Mouse (Mus musculus) hematopoietic multipotent progenitor cell, adult 10-12 weeks (in vitro differentiated cells): ENCODE results near the gene Pla2g4b. TPM values are rescaled to one million over a fixed set of nuclear protein-coding genes. Genes with fewer than 3 reads are reported as not detected.

Experiments used
- polyA plus RNA-seq: library from polyadenylated mRNA; stranded (reverse); fragments of >175 nt; gene quantifications from 2 replicates; pipeline ENCODE4 v1.2.3, GENCODE M21; 2012; ENCODE audit warnings: low replicate concordance

Gene Pla2g4b
- polyA plus RNA-seq: 11.6 and 19.0 TPM in 2 replicates

DNA sequence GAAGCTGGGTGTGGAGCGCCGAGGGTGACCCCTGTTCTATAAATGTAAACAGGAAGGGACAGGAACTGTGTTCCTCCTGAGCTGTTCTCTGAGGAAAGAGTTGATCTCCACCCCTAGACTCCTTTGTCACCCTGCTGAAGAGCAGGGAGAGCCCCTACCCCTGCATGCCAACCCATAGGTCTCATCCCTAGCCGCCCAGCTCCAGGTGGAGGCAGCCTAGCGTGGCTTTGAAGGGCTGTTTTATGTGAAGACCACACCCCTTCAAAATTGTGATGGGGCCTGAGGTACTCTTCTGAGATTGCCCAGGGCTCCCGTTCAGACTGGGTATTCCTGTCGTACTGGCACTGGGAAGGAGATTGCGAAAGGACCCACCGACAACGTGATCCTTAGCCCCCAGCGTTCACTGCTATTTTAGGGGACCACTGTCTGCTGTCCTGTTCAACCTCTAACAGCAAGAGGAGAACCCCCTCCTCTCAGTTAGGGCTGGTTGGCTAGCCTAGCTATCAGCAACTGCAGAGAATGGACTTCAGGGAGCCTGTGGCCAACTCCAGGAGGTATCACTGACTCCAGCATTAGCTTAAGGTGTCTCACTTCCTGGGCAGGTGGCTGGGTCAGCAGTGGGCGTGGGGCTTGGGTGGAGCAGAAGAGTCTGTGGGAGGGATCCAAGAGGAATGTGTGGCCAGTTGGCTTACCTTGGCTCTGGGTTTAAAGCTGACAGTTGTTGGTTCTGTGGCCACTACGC is at the start of gene Pla2g4b:
TSS of gene Pla2g4b (plus strand) at position 692 of the 742 bp plus-strand sequence.

DNA sequence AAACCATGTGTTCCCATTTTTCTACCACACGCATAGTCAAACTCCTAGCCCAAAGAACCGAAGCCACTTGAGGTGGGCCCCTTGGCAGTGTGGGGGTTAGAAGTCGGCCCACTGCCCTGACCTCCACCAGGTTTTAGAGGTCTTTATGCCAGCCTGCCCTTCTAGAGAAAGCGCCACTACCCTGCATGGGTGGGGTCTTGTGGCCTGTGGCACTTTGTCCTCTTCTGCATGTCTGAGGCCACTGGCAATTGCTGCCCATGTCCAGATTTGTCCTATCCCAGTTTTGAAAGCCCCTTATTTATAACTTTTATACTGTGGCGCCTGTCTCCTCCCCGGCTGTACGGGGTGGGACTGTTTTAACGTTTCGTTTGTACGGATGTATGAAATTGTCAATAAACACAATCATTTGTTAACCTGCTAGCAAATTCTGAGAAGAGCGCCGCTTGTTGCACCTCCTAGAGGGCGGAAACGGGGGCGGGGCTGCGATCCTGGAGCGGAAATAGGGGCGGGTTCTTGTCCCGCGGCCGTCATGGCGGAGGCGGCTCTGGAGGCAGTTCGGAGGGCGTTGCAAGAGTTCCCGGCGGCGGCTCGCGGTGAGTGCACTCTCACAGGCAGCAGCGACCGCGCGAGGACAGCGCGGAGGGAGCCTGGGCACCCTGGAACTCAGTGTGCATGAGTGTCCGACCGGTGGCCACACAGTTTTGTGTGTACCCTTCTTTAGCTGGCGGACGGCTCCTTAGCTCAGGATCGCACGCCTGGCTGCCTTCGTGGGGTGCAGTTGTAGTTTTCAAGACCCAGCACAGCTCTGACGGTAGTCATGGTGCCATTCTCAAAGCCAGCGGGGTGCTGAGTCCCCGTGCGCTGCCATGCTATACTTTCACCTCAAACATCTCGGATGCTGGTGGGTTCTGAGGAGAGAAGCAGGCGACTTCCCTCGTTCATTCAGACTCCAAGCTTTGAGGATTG is 6.0 kb upstream of the Pla2g4b start, which contains the start of the genes Jmjd7 and Gm28042:
TSS of gene Jmjd7 (plus strand) at position 500 of the 966 bp plus-strand sequence.
TSS of gene Gm28042 (plus strand) at position 510 of the 966 bp plus-strand sequence.

Other genes with a start within 250 kb of the Pla2g4b start
- 14.8 and 28.4 TPM in 2 replicates for gene Rpap1, start 245.9 kb upstream of the Pla2g4b start, polyA plus RNA-seq
- 1.5 TPM in 2 replicates for gene Tyro3, start 235.7 kb upstream of the Pla2g4b start, polyA plus RNA-seq
- gene Mga, start 136.2 kb upstream of the Pla2g4b start, polyA plus RNA-seq: 3.7 and 5.3 TPM in 2 replicates
- gene Mapkbp1, start 60.7 kb upstream of the Pla2g4b start, polyA plus RNA-seq: 5.8 and 6.0 TPM in 2 replicates
- 7.2 and 11.4 TPM in 2 replicates for gene Jmjd7, start 5.9 kb upstream of the Pla2g4b start, polyA plus RNA-seq
- gene Gm28042, start 5.9 kb upstream of the Pla2g4b start, polyA plus RNA-seq: 2.1 and 3.3 TPM in 2 replicates
- 37.0 and 72.5 TPM in 2 replicates for gene Ehd4, start 121.2 kb downstream of the Pla2g4b start, polyA plus RNA-seq
- not detected in 2 replicates for gene Pla2g4e, start 211.9 kb downstream of the Pla2g4b start, polyA plus RNA-seq